Mouse (Mus musculus): Measurements from ENCODE around the gene Sept8. TPM values are rescaled to one million over a fixed set of nuclear protein-coding genes. Genes with fewer than 3 reads are reported as not detected.

The Sept8 gene
- total RNA-seq, 2 experiments from 2014 or later, result 85.8 to 88.6 TPM

- DNase-seq (ENCODE audit: low spot score in 2 of 2), result no peak
These were observed 25.7 kb upstream of the Sept8 start for GRCm38 (mm10) chr11:53493243-53493955.

- DNase-seq (ENCODE audit: low spot score in 2 of 2), result no peak
These were observed 23.6 kb upstream of the Sept8 start for GRCm38 (mm10) chr11:53495417-53495816.

- no peak for DNase-seq (ENCODE audit: low spot score in 2 of 2)
These were observed 22.1 kb upstream of the Sept8 start for GRCm38 (mm10) chr11:53496946-53497345.

- DNase-seq (ENCODE audit: low spot score in 2 of 2), result no peak
These were observed 18.5 kb upstream of the Sept8 start for GRCm38 (mm10) chr11:53500569-53500968.

GRCm38 (mm10) chr11:53502039-53502765 lies 16.9 kb upstream of the Sept8 start:
- no peak for DNase-seq (ENCODE audit: low spot score in 2 of 2)

GRCm38 (mm10) chr11:53503738-53504137 lies 15.3 kb upstream of the Sept8 start:
- no peak for DNase-seq (ENCODE audit: low spot score in 2 of 2)

- DNase-seq (ENCODE audit: low spot score in 2 of 2), result no peak
These were observed 14.7 kb upstream of the Sept8 start for GRCm38 (mm10) chr11:53504376-53504775.

GRCm38 (mm10) chr11:53505026-53505663 lies 13.9 kb upstream of the Sept8 start:
- DNase-seq (ENCODE audit: low spot score in 2 of 2), result no peak

GRCm38 (mm10) chr11:53507098-53507805 lies 11.8 kb upstream of the Sept8 start:
- no peak for DNase-seq (ENCODE audit: low spot score in 2 of 2)

GRCm38 (mm10) chr11:53508152-53508551 lies 10.9 kb upstream of the Sept8 start:
- DNase-seq (ENCODE audit: low spot score in 2 of 2), result no peak

- no peak for DNase-seq (ENCODE audit: low spot score in 2 of 2)
These were observed 10.5 kb upstream of the Sept8 start for GRCm38 (mm10) chr11:53508591-53508990.

GRCm38 (mm10) chr11:53510351-53510750 lies 8.7 kb upstream of the Sept8 start:
- DNase-seq (ENCODE audit: low spot score in 2 of 2), result no peak

- no peak for DNase-seq (ENCODE audit: low spot score in 2 of 2)
These were observed 2.1 kb upstream of the Sept8 start for GRCm38 (mm10) chr11:53516775-53517627.

GRCm38 (mm10) chr11:53518759-53519158 lies 298 bp upstream of the Sept8 start:
- DNase-seq (ENCODE audit: low spot score in 2 of 2), result no peak

- DNase-seq (ENCODE audit: low spot score in 2 of 2), result peak in 1 of 2 experiments; percentile 70
These were observed 1.3 kb downstream of the Sept8 start for GRCm38 (mm10) chr11:53520122-53520978.

GRCm38 (mm10) chr11:53521120-53521820 lies 2.2 kb downstream of the Sept8 start:
- no peak for DNase-seq (ENCODE audit: low spot score in 2 of 2)

- DNase-seq (ENCODE audit: low spot score in 2 of 2), result no peak
These were observed 2.7 kb downstream of the Sept8 start for GRCm38 (mm10) chr11:53521821-53522131.

GRCm38 (mm10) chr11:53522362-53522761 lies 3.3 kb downstream of the Sept8 start:
- DNase-seq (ENCODE audit: low spot score in 2 of 2), result no peak

- no peak for DNase-seq (ENCODE audit: low spot score in 2 of 2)
These were observed 3.9 kb downstream of the Sept8 start for GRCm38 (mm10) chr11:53522930-53523329.
